Mouse (Mus musculus) CD8-positive naive resting alpha-beta T cell, adult 2 months (primary cell): Measurements from ENCODE around the gene Armc6.
"Not testable (repeated sequence)": the region's sequence is repeated elsewhere in the genome, so short reads cannot be mapped to it uniquely, and the experiment has no call there.

ENCODE experiments used
- DNase-seq, 2 experiments: peaks; one replicate each; pipeline ENCODE4 v3.0.0; 2022; ENCODE audit warnings: low read depth in 2 of 2, low spot score in 2 of 2

The Armc6 gene

DNA sequence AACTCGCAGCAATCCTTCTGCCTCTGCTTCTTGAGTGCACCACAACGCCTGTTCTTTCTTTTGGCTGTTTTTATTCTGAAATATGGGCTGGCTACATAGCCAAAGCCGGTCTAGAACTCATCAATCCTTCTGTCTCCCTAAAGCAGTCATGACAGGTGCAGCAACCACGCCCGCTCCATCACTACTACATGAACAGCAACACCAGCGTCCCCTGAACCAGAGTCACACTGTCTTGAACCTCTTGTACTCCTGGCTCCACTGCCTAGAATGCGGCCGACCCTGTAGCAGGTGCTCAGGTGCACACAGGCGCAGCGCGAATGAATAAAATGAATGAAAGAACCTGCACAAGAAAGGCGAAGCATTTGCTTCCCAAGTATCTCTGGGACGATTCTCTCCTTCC is 660 bp downstream of the Armc6 start:
- DNase-seq: no peak

DNA sequence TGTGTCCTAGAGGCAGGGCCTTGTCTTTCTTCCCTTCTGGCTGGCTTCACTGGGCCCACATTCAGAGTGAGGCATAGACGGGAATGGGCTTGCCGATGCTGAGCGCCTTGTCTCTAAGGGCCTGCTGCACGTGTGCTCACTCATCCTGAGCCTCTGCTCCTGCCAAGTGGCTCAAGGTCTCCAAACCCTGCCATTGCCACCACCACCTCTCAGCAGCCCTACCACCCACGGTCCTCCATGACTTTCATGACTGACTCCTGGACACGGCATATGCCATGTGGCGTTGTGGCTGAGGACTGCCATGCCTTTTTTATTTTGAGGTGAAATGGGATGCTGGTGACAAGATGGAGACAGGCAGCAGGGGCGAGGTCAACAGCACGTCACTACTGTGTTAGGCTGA is 3.4 kb downstream of the Armc6 start:
- no peak for DNase-seq

DNA sequence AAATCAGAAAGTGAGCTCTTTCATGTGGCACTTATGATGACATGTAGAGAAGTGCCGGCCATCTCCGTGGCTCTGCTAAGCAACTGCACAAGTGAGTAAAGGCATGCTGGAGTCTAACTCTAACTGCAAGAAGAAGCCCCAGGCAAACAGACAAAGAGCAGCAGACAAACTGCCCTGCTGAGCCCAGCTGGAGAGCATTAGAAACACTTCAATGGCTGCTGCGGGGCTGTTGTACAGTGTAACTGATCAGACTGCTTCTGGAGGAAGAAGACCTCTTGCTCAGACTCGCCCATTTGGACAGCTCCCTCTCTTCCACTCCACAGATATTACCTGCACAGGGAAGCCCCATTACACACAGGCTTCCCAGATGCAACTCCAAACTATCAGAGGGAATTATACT is 6.3 kb downstream of the Armc6 start:
- no peak for DNase-seq

DNA sequence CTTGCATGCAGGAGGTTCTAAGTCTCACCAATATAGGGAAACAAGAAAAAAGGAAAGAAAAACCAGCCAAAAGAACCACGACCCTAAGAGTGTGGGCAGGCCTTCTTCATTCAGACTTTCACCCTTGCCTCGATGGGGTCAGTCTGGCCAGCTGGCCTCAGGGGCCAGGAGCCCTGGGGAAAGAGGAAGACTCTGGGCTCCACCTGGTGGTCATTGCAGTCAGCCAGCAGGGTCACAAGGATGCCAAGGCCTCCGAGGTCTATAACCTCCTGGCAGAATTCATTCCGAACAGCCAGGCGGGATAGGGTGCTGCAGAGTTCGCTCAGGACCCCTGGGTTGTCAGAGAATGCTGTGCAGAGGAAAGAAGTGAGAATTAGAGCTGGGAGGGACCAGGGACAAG is 10.9 kb downstream of the Armc6 start:
- no peak for DNase-seq

DNA sequence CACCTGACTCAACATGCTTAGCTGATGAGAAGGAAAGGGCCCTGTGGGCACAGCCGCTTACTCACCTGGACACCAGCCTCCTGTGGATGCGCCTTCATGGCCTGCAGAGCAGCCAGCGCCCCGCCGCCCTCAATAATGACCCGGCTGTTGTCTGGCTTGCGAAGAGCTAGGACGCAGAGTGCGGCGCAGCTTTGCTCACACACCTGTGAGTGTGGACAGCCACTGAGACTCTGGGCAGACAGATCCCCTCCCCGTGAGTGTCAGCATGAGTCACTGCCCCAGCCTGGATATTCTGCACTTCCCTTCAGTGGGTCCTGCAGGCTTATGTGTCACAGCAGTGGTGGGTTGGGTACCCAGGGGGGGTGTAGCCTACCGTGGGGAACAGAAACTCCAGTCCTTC is 12.2 kb downstream of the Armc6 start:
- DNase-seq: no peak

DNA sequence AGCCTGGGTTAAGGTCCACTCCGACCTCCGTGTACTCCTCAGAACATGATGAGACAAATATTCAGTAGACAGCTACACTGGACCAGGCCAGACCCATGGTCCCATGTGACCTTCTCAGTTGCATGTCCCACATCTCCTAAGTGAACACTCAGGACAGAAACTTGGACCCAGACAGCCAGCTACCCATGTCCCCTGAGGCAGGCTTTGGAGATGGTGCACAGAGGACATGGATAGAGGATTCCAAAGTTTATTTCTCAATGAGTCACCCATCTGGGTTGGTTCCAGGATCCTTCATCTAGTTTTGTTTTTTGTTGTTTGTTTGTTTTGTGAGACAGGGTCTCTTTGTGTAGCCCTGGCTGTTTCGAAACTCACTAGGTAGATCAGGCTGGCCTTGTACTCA is 13.4 kb downstream of the Armc6 start:
- no peak for DNase-seq

DNA sequence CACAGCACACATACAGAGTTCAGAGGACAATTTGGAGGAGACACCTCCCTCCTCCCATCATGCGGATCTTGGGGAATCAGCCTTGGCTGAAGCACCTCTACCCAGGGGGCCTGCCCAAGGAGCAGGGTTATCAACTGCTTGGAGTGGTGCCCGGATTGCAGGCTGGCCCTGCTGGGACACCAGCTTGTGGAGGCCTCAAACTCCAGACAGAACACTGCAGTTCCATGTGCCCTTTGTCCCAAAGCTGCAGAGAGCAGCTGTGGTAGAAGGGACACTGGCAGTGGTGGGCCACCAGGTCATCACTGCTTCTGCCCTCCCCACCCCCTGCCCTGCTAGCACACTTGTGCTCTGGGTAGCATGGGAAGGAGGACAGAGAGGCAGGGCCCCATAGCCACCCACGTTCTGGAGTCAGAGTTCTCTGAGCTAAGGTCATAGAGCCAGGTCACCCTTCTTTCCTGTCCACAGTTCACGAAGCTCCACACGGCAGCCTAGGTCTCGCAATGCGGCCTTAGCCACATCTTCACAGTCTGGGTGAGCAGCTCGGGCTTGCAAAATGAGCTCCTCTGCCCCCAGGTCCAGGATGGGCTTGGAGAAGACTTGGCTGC is 13.9 kb downstream of the Armc6 start:
- DNase-seq: no peak

DNA sequence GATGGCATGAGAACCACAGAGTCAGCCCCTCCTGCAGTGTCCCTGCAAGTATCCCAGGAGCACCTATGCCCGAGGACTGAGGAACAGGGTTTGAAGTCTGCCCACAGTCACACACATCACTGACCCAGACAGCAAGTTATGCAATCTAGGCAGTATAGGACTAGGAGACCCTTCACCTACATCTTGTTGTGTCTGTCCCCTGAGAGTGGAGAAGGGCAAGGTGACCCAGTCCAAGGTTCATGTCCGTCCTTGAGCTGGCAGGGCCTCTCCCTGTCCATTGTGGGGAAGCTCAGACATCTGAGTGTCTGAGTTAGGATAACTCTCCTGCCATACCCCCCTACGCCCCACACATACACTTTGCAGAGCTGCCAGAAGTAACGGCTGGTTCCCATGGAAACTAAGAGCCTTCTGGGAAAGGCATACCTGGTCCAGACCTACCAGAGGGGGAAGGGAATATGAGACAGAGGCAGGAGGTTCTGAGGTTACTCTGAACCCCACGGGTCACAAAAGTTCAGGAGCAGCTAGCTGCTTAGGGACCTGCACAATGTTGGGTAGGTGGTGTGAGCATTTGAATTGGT is 15.1 kb downstream of the Armc6 start:
- no peak for DNase-seq

DNA sequence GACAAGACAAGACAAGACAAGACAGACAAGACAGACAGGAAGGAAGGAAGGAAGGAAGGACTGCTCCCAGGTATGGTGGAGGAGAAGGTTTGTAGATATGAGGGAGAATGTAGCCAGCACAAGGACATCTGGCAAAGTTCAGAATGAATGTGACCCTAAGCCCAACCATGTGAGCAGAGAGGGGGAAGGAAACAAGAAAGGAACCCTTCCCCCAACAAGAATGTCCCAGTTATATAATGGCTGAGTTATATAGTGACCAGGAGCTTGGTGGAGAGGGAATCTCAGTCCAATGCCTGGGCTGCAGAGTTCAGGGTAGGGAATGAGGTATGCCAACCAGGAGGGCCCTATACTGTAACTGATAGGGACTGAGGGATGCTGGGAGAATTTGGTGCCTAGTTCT is 16.8 kb downstream of the Armc6 start:
- DNase-seq: no peak

DNA sequence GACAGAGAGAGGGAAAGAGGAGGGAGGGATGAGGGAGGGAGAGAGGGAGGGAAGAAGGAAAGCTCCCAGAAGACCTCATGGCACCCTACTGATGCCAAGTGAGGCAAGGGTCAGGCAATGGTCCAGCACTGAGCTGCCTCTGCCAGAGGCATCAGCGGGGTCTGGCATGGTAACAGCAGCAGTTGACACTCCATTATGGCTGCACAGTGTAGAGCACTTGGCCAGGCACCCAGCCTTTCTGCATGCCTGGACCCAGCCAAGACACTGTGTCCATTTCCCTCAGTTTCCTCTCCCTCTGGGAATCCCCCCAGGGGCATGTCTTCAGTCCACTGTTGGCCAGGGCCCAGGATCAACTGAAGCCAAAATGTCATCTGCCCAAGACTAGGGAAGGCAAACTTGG is 17.7 kb downstream of the Armc6 start:
- no peak for DNase-seq

DNA sequence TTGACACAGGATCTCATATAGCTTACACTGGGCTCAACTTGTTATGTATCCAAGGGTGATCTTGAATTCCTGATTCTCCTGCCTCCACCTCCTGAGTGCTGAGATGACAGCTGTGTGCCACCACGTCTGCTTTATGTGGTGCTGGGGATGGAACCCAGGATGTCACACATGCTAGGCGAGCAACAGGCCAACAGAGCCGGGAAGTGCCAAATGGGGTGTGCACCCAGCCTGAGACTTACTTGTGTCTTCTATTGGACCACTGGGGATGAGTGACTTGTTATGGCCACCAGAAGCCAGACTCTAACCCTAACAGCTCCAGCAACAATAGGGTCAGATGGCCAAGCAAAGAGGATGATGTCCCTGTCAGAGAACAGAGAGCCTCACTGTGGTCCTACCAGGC is 18.1 kb downstream of the Armc6 start:
- not testable (repeated sequence) for DNase-seq

DNA sequence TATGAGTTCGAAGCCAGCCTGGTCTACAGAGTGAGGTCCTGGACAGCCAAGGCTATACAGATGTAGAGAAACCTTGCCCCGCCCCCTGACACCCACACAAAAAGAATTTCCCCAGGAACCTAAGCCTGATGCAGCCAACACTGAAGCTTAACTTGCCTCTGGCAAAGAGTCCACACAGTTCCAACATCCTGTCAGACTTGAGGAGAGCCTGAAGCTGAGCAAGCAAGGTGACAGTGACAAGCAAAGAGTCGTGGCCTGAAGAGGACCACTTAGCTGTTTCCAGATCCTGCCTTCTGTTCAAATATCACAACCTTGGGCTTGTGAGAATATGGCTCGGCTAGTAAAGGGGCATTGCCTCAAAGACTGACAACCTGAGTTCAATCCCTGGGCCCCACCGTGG is 19.2 kb downstream of the Armc6 start:
- no peak for DNase-seq

DNA sequence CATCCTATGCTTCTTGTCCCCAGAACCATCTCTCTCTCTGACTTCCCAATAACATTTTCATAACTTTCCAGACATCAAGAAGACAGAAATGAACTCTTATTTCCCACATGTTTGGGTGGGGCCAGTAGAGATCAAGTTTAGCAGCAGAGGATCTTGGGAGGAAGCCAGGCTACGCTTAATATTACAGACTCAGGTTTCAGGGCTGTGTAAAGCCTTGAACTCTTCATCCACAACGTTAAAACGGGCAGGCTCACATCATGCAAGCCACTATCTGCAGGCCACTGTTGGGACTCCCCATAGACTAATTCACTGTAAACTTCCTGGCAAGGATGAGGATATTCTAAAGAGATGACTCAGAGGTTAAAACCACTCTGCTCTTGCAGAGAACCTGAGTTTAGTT is 19.9 kb downstream of the Armc6 start:
- no peak for DNase-seq

DNA sequence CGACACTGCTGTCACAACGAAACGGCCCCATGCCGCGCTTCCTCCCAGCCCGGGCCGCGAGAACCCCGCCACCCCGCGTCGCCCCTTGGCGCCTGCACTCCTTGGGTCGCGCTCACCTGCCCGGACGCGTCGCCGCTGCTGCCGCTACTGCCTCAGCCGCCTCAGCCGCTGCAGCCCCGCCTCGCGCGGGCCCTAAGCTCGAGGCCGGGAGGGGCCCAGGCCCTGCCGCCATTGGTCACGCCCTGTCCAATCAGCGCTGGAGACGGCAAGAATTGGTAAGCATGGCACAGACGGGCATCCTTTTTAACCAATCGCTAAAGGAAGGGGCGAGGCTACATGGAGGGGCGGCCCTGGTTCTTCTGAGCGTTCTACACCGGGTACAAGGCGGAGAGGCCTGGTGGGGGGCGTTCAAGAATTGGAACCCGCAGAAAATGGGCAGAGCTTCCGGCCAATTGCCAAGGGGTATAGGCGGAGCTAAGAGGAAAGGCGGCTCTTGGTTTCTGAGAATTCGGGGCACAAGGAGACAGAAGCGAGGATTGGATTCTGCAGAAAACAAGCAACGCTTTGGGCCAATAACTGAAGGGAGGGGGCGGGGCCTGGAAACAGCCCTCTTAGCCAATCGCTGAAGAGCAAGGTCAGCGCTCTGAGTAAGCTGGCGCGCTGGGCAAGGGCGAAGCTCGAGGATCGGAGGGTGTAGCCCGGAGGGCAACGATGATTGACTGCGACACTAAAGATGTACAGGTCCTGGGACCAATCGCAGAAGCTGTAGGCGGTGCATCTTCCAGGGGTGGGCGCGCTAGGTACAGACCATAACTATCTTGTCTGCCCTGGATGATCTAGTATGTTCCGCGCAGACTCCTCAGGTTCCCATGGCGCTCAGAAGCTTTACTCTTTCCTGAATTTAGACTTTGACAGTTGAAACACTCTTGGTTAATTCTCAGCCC is 21.9 kb downstream of the Armc6 start, which contains the start of gene Slc25a42:
Gene Slc25a42 (minus strand): TSS at position 194 of the 944 bp plus-strand sequence.
- peak; percentile 96 for DNase-seq

DNA sequence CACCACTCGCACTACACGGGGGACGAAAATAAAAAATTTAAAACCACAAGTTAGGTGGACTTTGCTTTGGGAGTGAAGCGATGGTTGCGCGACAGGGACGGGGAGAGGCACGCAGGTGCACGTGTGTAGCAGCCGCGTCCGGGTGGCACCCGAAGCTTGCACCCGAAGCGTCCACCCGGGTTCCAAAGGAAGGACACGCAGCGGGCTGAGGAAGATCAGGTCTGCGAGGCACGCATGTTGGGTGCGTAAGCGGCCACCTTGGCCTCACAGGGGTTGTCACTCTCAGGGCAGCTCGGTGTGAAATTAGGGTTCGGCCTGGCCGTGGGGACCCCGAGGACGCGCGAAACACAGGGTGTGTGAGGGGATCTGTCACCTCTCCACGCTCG is 22.5 kb downstream of the Armc6 start:
- DNase-seq: no peak

DNA sequence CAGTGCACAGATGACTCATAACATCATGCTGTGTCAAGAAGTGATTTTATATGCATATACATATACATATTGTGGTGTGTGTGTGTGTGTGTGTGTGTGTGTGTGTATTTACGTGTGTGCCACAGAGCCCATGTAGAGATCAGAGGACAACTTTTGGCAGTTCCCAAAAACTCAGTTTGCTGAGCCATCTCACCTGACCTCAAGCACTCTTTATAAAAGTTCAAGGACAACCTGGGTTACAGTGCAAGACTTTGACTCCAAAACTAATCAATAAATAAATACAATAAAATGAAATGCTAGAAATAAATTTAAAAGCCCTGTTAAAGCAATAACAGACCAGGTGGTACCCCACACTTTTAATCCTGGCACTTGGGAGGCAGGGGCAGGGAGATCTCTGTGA is 23.0 kb downstream of the Armc6 start:
- no peak for DNase-seq

DNA sequence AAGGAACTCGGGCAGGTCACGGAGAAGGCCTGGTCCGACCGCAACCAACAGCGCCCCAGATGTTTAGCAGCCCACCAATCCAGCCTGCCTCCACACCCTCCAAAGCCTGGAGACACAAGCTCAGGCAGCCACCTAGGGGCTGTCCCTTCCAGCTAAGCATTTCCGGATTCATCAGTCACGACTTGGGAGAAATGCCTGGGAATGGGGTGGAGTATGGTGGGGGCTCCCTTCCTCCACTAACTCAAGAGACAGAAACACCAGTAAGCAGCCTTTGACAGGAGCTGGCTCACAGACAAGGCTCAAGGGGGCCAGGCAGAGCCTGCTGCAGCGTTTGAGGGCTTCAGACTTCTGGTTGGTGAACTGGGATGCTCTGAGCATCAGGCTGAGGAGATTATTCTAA is 23.7 kb downstream of the Armc6 start:
- no peak for DNase-seq

DNA sequence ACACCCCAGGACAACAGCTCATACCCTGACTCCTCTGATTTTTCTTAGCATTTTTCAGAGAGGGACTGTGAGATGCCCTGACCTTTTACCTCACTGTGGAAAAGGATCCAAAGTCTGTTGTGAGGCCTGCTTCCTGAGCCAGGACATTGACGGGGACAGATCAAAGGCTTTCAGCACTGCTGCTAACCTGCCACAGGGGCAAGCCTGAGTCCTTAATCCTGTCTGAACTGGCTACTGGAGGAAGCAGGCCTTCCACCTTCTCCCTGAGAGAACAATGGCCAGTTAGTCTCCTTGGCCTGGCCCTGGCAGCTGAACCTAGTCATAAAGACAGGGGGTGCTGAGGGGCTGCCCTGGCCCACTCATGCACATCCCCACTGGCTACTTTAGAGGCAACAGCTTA is 26.1 kb downstream of the Armc6 start:
- DNase-seq: no peak

DNA sequence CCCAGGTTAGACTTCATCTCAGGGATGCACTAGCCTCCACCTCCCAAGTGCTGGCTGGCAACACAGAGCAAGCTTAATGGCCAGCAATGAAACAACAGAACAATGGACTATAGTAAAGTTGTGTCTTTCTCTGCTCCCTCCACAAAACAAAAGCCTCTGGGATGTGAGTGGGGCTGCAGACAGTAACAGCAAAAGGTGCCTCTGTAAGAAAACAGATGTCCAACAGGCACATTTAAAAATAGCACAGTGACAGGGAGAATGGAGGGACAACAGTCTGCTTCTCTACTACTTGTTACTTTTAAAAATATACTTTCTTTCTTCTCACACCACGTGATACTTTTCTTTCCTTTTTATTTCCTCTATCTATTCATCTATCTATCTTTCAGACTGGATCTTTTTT is 29.5 kb downstream of the Armc6 start:
- no peak for DNase-seq

DNA sequence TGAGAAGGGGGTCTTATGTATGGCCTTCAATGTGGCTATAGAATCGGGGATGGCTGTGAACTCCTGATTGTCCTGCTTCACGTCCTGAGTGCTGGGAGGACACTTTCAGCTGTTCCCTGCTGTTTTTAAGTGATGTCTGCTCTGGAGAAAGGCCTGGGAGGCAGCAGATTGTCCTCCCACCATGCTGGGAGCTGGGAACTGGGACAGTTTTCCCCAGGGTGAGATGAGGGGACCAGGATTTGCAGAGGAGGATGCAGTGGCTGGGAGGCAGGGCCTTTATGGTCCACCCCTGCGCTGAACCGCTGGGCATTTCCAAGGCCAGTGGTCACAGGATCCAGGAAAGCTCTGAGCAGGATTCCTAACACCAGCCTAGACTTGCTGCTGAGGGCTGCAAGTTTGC is 31.2 kb downstream of the Armc6 start:
- no peak for DNase-seq

DNA sequence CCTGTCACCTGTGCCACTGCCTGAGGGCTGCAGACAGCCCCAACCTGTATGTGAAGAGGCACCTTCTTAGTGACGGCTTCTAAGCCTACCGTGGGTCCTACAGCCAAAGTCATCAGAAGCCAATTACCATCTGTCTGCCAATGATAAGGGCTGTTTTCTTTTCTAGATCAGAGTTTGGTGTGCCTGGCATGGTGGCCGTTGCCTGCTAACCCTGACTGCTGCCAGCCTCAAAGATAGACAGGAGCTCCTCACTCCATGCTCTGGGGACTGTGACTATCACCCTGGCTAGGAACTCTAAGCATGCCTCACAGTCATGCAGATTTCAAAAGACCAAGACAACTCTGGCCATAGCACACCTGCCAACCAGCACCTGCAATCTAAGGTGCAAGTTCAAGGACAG is 32.8 kb downstream of the Armc6 start:
- DNase-seq: no peak

DNA sequence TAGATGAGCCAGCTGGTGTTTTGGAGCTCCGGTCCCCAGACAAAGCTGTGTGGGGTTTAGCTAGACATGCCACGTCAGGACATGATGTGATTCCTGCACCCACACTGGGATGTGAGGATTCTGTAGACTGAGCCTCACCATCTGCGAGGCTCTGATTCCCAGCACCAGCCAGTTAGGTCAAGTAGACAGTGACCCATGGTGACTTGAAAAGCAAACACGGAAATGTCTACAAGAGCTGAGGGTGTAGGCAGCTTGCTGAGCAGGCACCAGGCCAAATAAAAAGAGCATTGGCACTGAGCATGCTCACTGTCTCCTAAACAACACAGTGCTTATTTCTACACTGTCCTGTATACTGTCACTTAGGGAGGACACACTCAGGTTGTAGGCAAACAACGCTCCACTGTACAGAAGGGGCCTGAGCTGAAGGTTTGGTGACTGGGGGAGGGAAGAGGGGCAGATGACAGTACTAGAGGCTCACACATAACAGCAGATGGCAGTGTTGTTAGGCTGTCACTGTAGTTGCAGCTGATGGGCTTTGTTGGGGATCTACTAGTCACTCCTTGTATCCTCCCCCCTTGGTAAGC is 34.1 kb downstream of the Armc6 start:
- DNase-seq: no peak
